Mouse (Mus musculus) adrenal gland, adult 18-20 months (tissue): ENCODE results near the gene Pnrc2. TPM values are rescaled to one million over a fixed set of nuclear protein-coding genes. Genes with fewer than 3 reads are reported as not detected.

Source experiments
- DNase-seq, 2 experiments: peaks; one replicate each; pipeline ENCODE4 v3.0.0; 2021 to 2022; ENCODE audit warnings: low spot score in 2 of 2
- total RNA-seq, 2 experiments: library from RNA; stranded (reverse); gene quantifications; 1 replicate in 1 of 2; 2 replicates in 1 of 2; pipeline ENCODE4 v1.2.3; 2021

The Pnrc2 gene
- total RNA-seq, 2 experiments from 2014 or later, result 89.4 to 111 TPM

- no peak for DNase-seq
Observed at GRCm38 (mm10) chr4:135833301-135834123, 40.1 kb downstream of the Pnrc2 start.

GRCm38 (mm10) chr4:135832070-135832469 lies 41.6 kb downstream of the Pnrc2 start:
- no peak for DNase-seq

GRCm38 (mm10) chr4:135828491-135828890 lies 45.2 kb downstream of the Pnrc2 start:
- DNase-seq, result peak; percentile 65 to 74

GRCm38 (mm10) chr4:135824254-135824653 lies 49.4 kb downstream of the Pnrc2 start:
- DNase-seq, result no peak

- peak in 1 of 2 experiments; percentile 49 for DNase-seq
Observed at GRCm38 (mm10) chr4:135823298-135823697, 50.4 kb downstream of the Pnrc2 start.

- no peak for DNase-seq
Observed at GRCm38 (mm10) chr4:135821772-135822171, 51.9 kb downstream of the Pnrc2 start.

Other genes starting within 250 kb of the Pnrc2 start
- gene Ifnlr1, start 187.6 kb downstream of the Pnrc2 start, total RNA-seq, result under 1 TPM; 0.10 to 0.19 TPM
- under 1 TPM; 0.10 to 0.36 TPM for gene Il22ra1, start 145.7 kb downstream of the Pnrc2 start, total RNA-seq
- gene Myom3, start 114.1 kb downstream of the Pnrc2 start, total RNA-seq, result 1 to 10 TPM in 1 of 2 experiments, under 1 TPM in 1; 0.20 to 1.1 TPM
- 100 to 1,000 TPM in 1 of 2 experiments, 10 to 100 TPM in 1; 95.5 to 115 TPM for gene Srsf10, start 18.1 kb downstream of the Pnrc2 start, total RNA-seq
- 1 to 10 TPM in 1 of 2 experiments, under 1 TPM in 1; 0.93 to 1.8 TPM for gene Cnr2, start 21.5 kb upstream of the Pnrc2 start, total RNA-seq
- gene Fuca1, start 46.9 kb upstream of the Pnrc2 start, total RNA-seq, result 100 to 1,000 TPM in 1 of 2 experiments, 10 to 100 TPM in 1; 95.5 to 101 TPM
- gene Hmgcl, start 72.6 kb upstream of the Pnrc2 start, total RNA-seq, result 10 to 100 TPM; 53.2 to 62.3 TPM
- gene Gale, start 89.9 kb upstream of the Pnrc2 start, total RNA-seq, result 10 to 100 TPM; 18.2 to 43.2 TPM
- gene Lypla2, start 98.8 kb upstream of the Pnrc2 start, total RNA-seq, result 10 to 100 TPM; 71.4 to 71.5 TPM
- gene Pithd1, start 113.4 kb upstream of the Pnrc2 start, total RNA-seq, result 10 to 100 TPM; 29.4 to 31.4 TPM
- gene Eloa, start 147.9 kb upstream of the Pnrc2 start, total RNA-seq, result 10 to 100 TPM; 41.4 to 41.7 TPM
- gene Rpl11, start 179.6 kb upstream of the Pnrc2 start, total RNA-seq, result 100 to 1,000 TPM; 560 to 640 TPM